Mouse (Mus musculus): Measurements from ENCODE around the gene Dclre1b.

DNA sequence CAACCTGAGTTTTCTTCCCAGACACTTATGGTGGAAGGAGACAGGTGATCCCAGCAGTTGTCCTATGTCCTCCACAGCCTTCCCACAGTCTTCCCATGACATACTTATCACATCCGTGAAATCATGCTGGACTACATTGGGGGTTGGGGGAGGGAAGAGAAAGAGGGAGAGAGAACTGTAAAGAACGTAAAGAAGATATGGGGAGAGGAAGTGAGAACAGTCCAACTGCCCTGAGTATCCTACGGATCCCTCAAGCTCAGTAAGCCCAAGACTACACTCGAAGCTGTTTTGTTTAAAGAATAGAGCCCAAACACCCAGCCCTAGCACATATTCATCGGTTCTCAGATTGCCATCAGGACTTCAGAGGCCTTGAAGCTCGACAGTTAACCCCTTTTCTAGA is 30.6 kb downstream of the Dclre1b start:
- TF ChIP-seq CTCF (IDR thresholded peaks at IDR 0.05) (no peak), EP300 (IDR thresholded peaks at IDR 0.05; ENCODE audit: insufficient read depth, low read depth, low read length) (no peak), POLR2A (IDR thresholded peaks at IDR 0.05; ENCODE audit: insufficient read depth, low read depth, low read length) (no peak)

All from heart, adult 2 months (tissue).